Mouse (Mus musculus): Measurements from ENCODE around the gene Eif5a.

DNA sequence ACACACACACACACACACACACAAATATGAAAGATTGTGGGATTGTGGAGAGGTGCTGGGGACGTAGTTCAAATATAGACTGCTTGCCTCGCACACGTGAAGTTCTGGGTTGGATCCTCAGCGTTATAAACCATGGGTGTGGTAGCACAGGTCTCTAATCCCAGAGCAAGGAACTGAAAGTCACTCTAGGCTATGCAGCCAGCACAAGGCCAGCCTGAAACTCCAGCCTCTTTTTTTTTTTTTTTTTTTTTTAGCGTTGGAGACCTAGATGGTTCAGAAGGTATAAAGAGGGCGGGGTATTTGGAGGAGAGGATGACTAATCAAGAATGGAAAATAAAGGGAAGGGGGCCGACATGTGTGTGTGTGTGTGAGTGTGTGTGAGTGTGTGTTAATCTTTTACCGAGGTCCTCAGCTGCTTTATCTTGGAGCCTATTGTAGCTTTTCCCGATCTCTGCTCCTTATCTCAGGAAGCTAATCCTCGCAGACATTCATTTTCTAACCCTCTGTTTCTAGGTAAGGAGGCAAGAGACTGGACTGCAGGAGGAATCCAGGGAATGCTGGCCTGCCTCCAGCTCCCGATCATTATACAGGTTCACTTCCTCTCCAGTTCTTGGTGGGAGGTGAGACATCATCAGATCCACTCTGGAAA is 31.6 kb upstream of the Eif5a start:
- TF ChIP-seq CTCF (IDR thresholded peaks at IDR 0.05; ENCODE audit: control insufficient read depth, insufficient read depth, low read length) (no peak), POLR2A (IDR thresholded peaks at IDR 0.05; ENCODE audit: borderline replicate concordance, control insufficient read depth, low read depth, low read length) (no peak)
